Mouse (Mus musculus): ENCODE measurements around the gene Rrp1. TPM values are rescaled to one million over a fixed set of nuclear protein-coding genes. Genes with fewer than 3 reads are reported as not detected.
"Not testable (repeated sequence)": the region's sequence is repeated elsewhere in the genome, so short reads cannot be mapped to it uniquely, and the experiment has no call there.

The Rrp1 gene
- total RNA-seq, 2 experiments from 2014 or later, result 337 to 342 TPM

- no peak for DNase-seq (ENCODE audit: low spot score in 2 of 2)
Observed at GRCm38 (mm10) chr10:78385520-78385919, 27.3 kb downstream of the Rrp1 start.

- no peak for DNase-seq (ENCODE audit: low spot score in 2 of 2)
Observed at GRCm38 (mm10) chr10:78383567-78383966, 29.3 kb downstream of the Rrp1 start.

- DNase-seq (ENCODE audit: low spot score in 2 of 2), result no peak
Observed at GRCm38 (mm10) chr10:78378516-78378915, 34.3 kb downstream of the Rrp1 start.

- no peak for DNase-seq (ENCODE audit: low spot score in 2 of 2)
Observed at GRCm38 (mm10) chr10:78372681-78373668, 39.9 kb downstream of the Rrp1 start.

GRCm38 (mm10) chr10:78371746-78372145 is 41.1 kb downstream of the Rrp1 start:
- DNase-seq (ENCODE audit: low spot score in 2 of 2), result no peak

GRCm38 (mm10) chr10:78367586-78367985 is 45.3 kb downstream of the Rrp1 start:
- no peak for DNase-seq (ENCODE audit: low spot score in 2 of 2)

GRCm38 (mm10) chr10:78366851-78367312 is 46.0 kb downstream of the Rrp1 start:
- no peak for DNase-seq (ENCODE audit: low spot score in 2 of 2)

GRCm38 (mm10) chr10:78366195-78366834 is 46.5 kb downstream of the Rrp1 start:
- DNase-seq (ENCODE audit: low spot score in 2 of 2), result no peak

- DNase-seq (ENCODE audit: low spot score in 2 of 2), result no peak
Observed at GRCm38 (mm10) chr10:78365555-78365954, 47.3 kb downstream of the Rrp1 start.

GRCm38 (mm10) chr10:78364106-78364505 is 48.7 kb downstream of the Rrp1 start:
- no peak for DNase-seq (ENCODE audit: low spot score in 2 of 2)

- DNase-seq (ENCODE audit: low spot score in 2 of 2), result no peak
Observed at GRCm38 (mm10) chr10:78363366-78363765, 49.5 kb downstream of the Rrp1 start.

- peak in 1 of 2 experiments; percentile 37 for DNase-seq (ENCODE audit: low spot score in 2 of 2)
Observed at GRCm38 (mm10) chr10:78361951-78362350, 50.9 kb downstream of the Rrp1 start.

GRCm38 (mm10) chr10:78360290-78360711 is 52.5 kb downstream of the Rrp1 start:
- peak in 1 of 2 experiments; percentile 43 for DNase-seq (ENCODE audit: low spot score in 2 of 2)

- DNase-seq (ENCODE audit: low spot score in 2 of 2), result not testable (repeated sequence)
Observed at GRCm38 (mm10) chr10:78358999-78359398, 53.8 kb downstream of the Rrp1 start.

GRCm38 (mm10) chr10:78358266-78358665 is 54.6 kb downstream of the Rrp1 start:
- DNase-seq (ENCODE audit: low spot score in 2 of 2), result no peak

GRCm38 (mm10) chr10:78357742-78358141 is 55.1 kb downstream of the Rrp1 start:
- no peak for DNase-seq (ENCODE audit: low spot score in 2 of 2)

GRCm38 (mm10) chr10:78355931-78356593 is 56.8 kb downstream of the Rrp1 start:
- no peak for DNase-seq (ENCODE audit: low spot score in 2 of 2)

- DNase-seq (ENCODE audit: low spot score in 2 of 2), result no peak
Observed at GRCm38 (mm10) chr10:78353196-78353595, 59.6 kb downstream of the Rrp1 start.

GRCm38 (mm10) chr10:78352666-78353030 is 60.2 kb downstream of the Rrp1 start:
- DNase-seq (ENCODE audit: low spot score in 2 of 2), result no peak

- DNase-seq (ENCODE audit: low spot score in 2 of 2), result peak; percentile 46 to 66
Observed at GRCm38 (mm10) chr10:78351887-78352665, 60.8 kb downstream of the Rrp1 start, which contains the start of gene Agpat3. Gene Agpat3 (minus strand): TSS chr10:78352489.

GRCm38 (mm10) chr10:78351564-78351886 is 61.3 kb downstream of the Rrp1 start:
- DNase-seq (ENCODE audit: low spot score in 2 of 2), result no peak

All from layer of hippocampus, postnatal 14 days (tissue).